Mouse (Mus musculus) heart, adult 2 months (tissue): ENCODE data around the gene Hcrtr2. TPM values are rescaled to one million over a fixed set of nuclear protein-coding genes. Genes with fewer than 3 reads are reported as not detected.

Experiments used
- DNase-seq, 2 experiments: peaks; one replicate each; pipeline ENCODE4 v3.0.0; 2021
- H3K27ac ChIP-seq: fragments of 200-600 bp; 2 replicates; pipeline ENCODE4 v1.8.1; 2022
- H3K27me3 ChIP-seq: fragments of 200-500 bp; 2 replicates; pipeline ENCODE4 v1.6.1; 2012; ENCODE audit warnings: mild to moderate bottlenecking, low read length, inconsistent platforms, mixed read lengths; ENCODE audit not compliant: control insufficient read depth, insufficient read depth
- H3K36me3 ChIP-seq: fragments of 200-500 bp; 2 replicates; pipeline ENCODE4 v1.6.1; 2012; ENCODE audit warnings: low read length, inconsistent platforms; ENCODE audit not compliant: control insufficient read depth, insufficient read depth
- H3K4me1 ChIP-seq: fragments of 200-500 bp; 2 replicates; pipeline ENCODE4 v1.6.1; 2011; ENCODE audit warnings: low read length; ENCODE audit not compliant: control insufficient read depth, insufficient read depth
- H3K4me3 ChIP-seq: fragments of 200-600 bp; 2 replicates; pipeline ENCODE4 v1.8.1; 2022
- H3K79me2 ChIP-seq: fragments of 200-500 bp; replicated peaks from 2 replicates; pipeline ENCODE4 v1.6.1; 2012; ENCODE audit warnings: mild to moderate bottlenecking, inconsistent platforms, low read length, moderate library complexity, mixed read lengths; ENCODE audit not compliant: control insufficient read depth, insufficient read depth
- H3K9ac ChIP-seq: fragments of 200-500 bp; 2 replicates; pipeline ENCODE4 v1.6.1; 2012; ENCODE audit warnings: low read depth, mild to moderate bottlenecking, control low read depth, inconsistent platforms, low read length, mixed read lengths
- CTCF ChIP-seq: fragments of 200-600 bp; IDR thresholded peaks from 2 replicates; pipeline ENCODE4 v1.8.1; 2022; ENCODE audit warnings: antibody characterized with exemption, mild to moderate bottlenecking, moderate library complexity
- EP300 ChIP-seq: fragments of 200-500 bp; IDR thresholded peaks from 2 replicates; pipeline ENCODE4 v1.6.1; 2011; ENCODE audit warnings: low read depth, low read length, control low read depth; ENCODE audit not compliant: insufficient read depth
- POLR2A ChIP-seq: fragments of 200-500 bp; IDR thresholded peaks from 2 replicates; pipeline ENCODE4 v1.6.1; 2011; ENCODE audit warnings: mild to moderate bottlenecking, low read depth, low read length, control low read depth; ENCODE audit not compliant: insufficient read depth
- WGBS: fragments of 180-500 bp; shearing (Covaris S2); methylation state at CpG from one replicate; pipeline ENCODE4 v1.1.7; 2018; 5-methylcytosine and 5-hydroxymethylcytosine counted together
- intact Hi-C: fragments of 180-260 bp; cut with DNase I; formaldehyde crosslinking; loops from one replicate; pipeline ENCODE4 v1.15.1; 2025
- long read RNA-seq: library from polyadenylated mRNA; stranded (forward); transcript quantifications from one replicate; pipeline ENCODE4 v2.0.0, GENCODE M21; 2021
- polyA plus RNA-seq: library from polyadenylated mRNA; depleted of rRNA; stranded (reverse); fragments of >200 nt; gene quantifications from 2 replicates; pipeline ENCODE4 v1.2.3, GENCODE M21; 2012; rRNA removed
- total RNA-seq, 2 experiments: library from RNA; stranded (reverse); gene quantifications; 2 replicates each; pipeline ENCODE4 v1.2.3; 2021

Gene Hcrtr2
- not detected for total RNA-seq
- not detected in 2 replicates for polyA plus RNA-seq
- long read RNA-seq = 0 reads

DNA sequence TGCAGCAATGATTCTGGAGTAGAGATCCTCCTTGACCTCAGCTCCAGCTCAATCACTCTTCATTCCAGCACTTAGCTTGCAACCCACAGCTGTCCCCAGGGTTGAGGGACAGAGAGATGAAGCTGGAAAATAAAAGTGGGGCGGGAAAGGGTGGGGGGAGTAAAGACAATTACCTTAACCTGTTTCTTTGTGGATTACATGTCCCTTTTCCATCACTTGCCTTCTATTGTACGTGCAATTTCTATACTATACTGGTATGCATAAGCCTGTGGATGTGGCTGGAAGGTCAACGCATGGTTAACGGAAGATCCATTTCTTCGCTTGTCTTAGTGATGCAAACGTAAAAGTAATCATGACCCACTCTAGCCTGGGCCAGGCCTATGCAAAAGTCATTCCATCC, at the start of gene Hcrtr2:
Gene Hcrtr2 (minus strand): TSS at position 101 of the 400 bp plus-strand sequence.
- H3K27me3 ChIP-seq = 0 out of 2 replicates have a peak, but pooled peaks cover 2% of the 10 kb centered on the region
- 80% methylated on average over 6 of the region's 6 CpGs for WGBS
- no peak within 1 kb of the TSS for H3K9ac ChIP-seq
- TF ChIP-seq CTCF = no peak
- TF ChIP-seq POLR2A = no peak
- TF ChIP-seq EP300 = no peak
- H3K36me3 ChIP-seq = no peaks in the 10 kb centered on the region
- no peaks in the 10 kb centered on the region for H3K79me2 ChIP-seq
- no peaks in the 10 kb centered on the region for H3K4me1 ChIP-seq
- no peak within 1 kb of the TSS for H3K27ac ChIP-seq
- no peak for DNase-seq
- intact Hi-C loops = no loop called here
- H3K4me3 ChIP-seq = no peak within 1 kb of the TSS

DNA sequence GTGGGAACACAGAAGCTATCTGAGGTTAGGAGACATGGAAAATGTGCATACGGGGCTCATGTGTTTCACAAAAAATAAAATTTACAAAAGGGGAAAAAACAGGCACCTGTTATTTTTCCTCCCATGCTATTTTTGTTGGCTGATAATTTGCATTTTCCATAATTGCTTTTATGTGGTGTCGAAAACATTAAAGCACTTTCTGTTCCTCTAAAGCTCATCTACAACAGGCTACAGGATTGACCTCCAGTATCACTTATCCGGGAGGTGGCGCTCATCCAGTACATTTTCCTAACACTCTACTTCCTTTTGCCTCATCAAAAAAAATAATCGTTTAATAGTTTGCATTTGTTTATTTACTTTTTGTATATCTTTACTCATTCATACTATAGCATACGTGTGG, 41.2 kb upstream of the Hcrtr2 start:
- TF ChIP-seq CTCF = no peak
- TF ChIP-seq EP300 = no peak
- TF ChIP-seq POLR2A = no peak
- WGBS = 73% methylated on average over 6 of the region's 6 CpGs
- H3K9ac ChIP-seq = no peak overlapping the region
- no peak overlapping the region for H3K27ac ChIP-seq
- H3K4me3 ChIP-seq = no peak overlapping the region
- H3K4me1 ChIP-seq = no peaks in the 10 kb centered on the region
- no peaks in the 10 kb centered on the region for H3K27me3 ChIP-seq
- no peaks in the 10 kb centered on the region for H3K79me2 ChIP-seq
- no peak for DNase-seq
- intact Hi-C loops = no loop called here
- H3K36me3 ChIP-seq = no peaks in the 10 kb centered on the region

DNA sequence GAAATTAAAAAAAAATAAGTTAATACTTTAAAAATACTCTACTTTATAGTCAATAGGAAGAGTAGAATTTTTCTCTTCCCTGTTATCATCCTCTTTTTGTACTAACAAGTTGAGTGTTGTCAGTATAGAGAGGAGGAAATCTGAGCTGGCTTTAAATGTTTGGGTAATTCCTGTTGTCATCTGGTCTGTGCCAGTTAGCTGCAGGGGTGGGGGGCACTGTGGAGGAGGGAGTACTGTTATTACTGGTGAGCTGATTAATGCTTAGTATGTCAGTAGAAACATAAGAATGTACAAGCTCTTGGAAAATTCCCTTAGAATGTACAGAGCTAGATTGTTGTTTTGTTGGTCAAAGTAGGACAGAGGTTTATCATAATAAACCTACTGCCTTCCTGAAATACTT, 36.7 kb upstream of the Hcrtr2 start:
- no peak overlapping the region for H3K9ac ChIP-seq
- no peak overlapping the region for H3K4me3 ChIP-seq
- DNase-seq = no peak
- no peaks in the 10 kb centered on the region for H3K4me1 ChIP-seq
- no peaks in the 10 kb centered on the region for H3K36me3 ChIP-seq
- no peaks in the 10 kb centered on the region for H3K79me2 ChIP-seq
- intact Hi-C loops = no loop called here
- H3K27me3 ChIP-seq = no peaks in the 10 kb centered on the region
- TF ChIP-seq EP300 (no peak), CTCF (no peak), POLR2A (no peak)
- no peak overlapping the region for H3K27ac ChIP-seq

DNA sequence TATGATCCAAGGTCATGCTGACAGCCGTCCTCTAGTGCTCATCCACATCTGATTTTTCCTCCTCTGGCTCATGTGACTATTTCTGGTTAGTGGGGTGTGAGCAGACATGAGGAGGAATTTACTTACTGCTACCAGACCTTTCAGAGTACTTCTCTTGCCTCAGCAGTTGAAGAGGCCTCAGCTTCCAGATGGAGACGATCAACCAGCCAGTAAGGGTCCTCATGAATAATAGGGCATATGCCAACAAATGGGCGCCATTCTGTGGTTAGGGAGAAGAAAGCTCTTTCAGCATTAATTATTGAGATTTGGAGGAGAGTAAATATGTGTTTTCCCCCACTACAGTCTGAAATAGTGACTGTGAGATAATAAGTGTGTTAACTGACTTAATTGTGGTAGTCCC, 28.7 kb upstream of the Hcrtr2 start:
- intact Hi-C loops = no loop called here
- Histone ChIP-seq H3K4me3 (no peak overlapping the region), H3K79me2 (no peaks in the 10 kb centered on the region), H3K27me3 (no peaks in the 10 kb centered on the region), H3K9ac (no peak overlapping the region), H3K4me1 (no peaks in the 10 kb centered on the region), H3K36me3 (no peaks in the 10 kb centered on the region), H3K27ac (no peak overlapping the region)
- WGBS = 75% methylated on average over 3 of the region's 3 CpGs
- no peak for TF ChIP-seq CTCF
- TF ChIP-seq EP300 = no peak
- DNase-seq = no peak

DNA sequence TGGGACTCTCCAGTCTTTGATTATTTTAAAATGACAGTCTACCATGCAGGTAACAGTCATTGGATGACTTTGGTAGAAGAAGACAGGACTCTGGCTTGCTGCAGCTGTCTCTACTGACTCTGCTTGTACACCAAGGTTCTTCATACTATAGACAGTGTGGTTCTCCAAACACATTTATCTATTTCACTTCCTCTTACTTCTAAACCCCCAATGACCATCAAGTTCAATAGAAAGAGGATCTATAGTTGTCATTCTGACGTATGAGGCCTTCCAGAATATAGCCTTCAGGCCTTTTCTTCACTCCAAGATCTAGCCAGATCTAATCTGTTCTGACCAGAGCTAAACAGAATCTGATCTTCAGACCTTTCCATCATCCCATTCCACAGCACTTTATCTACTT, 23.6 kb upstream of the Hcrtr2 start:
- H3K9ac ChIP-seq = no peak overlapping the region
- intact Hi-C loops = no loop called here
- H3K4me1 ChIP-seq = no peaks in the 10 kb centered on the region
- H3K4me3 ChIP-seq = no peak overlapping the region
- 75% methylated on average over 1 of the region's 1 CpGs for WGBS
- H3K79me2 ChIP-seq = no peaks in the 10 kb centered on the region
- TF ChIP-seq POLR2A (no peak), CTCF (no peak), EP300 (no peak)
- H3K27ac ChIP-seq = no peak overlapping the region
- H3K27me3 ChIP-seq = no peaks in the 10 kb centered on the region
- no peak for DNase-seq
- H3K36me3 ChIP-seq = no peaks in the 10 kb centered on the region

DNA sequence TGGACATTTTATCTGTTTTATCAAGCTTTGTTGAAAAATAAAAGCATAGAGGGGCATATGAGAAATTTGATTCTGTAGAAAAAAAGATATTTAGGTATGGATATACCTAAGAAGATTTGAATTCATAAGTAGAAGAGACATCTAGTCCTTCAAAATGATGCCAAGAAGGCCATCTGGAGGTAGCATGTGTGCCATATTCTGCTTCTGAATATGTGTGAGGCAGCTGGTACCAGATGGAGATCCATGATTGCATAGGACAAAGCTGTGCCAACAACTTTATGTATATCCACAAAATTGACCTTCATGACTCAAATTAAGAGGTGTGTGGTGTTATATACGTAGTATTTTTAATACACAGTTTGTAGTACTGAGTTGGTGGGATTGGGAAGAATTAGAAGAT, 7.4 kb upstream of the Hcrtr2 start:
- no peak for DNase-seq
- Histone ChIP-seq H3K4me1 (no peaks in the 10 kb centered on the region), H3K36me3 (no peaks in the 10 kb centered on the region), H3K27ac (no peak overlapping the region), H3K79me2 (no peaks in the 10 kb centered on the region), H3K4me3 (no peak overlapping the region), H3K27me3 (no peaks in the 10 kb centered on the region), H3K9ac (no peak overlapping the region)
- 58% methylated on average over 1 of the region's 1 CpGs for WGBS
- no peak for TF ChIP-seq CTCF
- TF ChIP-seq EP300 = no peak
- TF ChIP-seq POLR2A = no peak
- intact Hi-C loops = no loop called here
